Mouse (Mus musculus) layer of hippocampus, adult 18-20 months (tissue): ENCODE results near the gene Platr17. TPM values are rescaled to one million over a fixed set of nuclear protein-coding genes. Genes with fewer than 3 reads are reported as not detected.

Experiments
- microRNA-seq, 2 experiments: library from miRNA; unstranded; fragments of <30 nt; microRNA quantifications; one replicate each; pipeline ENCODE4 v1.2.0; 2021
- total RNA-seq, 2 experiments: library from RNA; stranded (reverse); gene quantifications; 2 replicates each; pipeline ENCODE4 v1.2.3; 2021

The Platr17 gene
- total RNA-seq, 2 experiments from 2014 or later, result 0.42 TPM; not detected in 1

Small RNA genes lying within 50 kb of the gene (microRNA-seq; reads per million reads assigned to microRNA genes)
- 0 reads per million in 2 experiments for gene Gm27740

Other genes starting within 250 kb of the Platr17 start
- gene Hnrnpm, start 218.3 kb upstream of the Platr17 start, total RNA-seq, result 100 to 1,000 TPM; 136 to 150 TPM
- gene March2, start 186.5 kb upstream of the Platr17 start, total RNA-seq, result 10 to 100 TPM; 86.2 to 87.1 TPM
- 100 to 1,000 TPM; 341 to 345 TPM for gene Rab11b, start 144.6 kb upstream of the Platr17 start, total RNA-seq
- 1 to 10 TPM; 2.6 to 3.5 TPM for gene Angptl4, start 123.3 kb upstream of the Platr17 start, total RNA-seq
- 10 to 100 TPM; 27.6 to 28.8 TPM for gene Kank3, start 94.6 kb upstream of the Platr17 start, total RNA-seq
- gene Rps28, start 80.6 kb upstream of the Platr17 start, total RNA-seq, result 100 to 1,000 TPM; 756 to 834 TPM
- gene Ndufa7, start 80.6 kb upstream of the Platr17 start, total RNA-seq, result 100 to 1,000 TPM; 199 to 208 TPM
- 10 to 100 TPM; 20.4 to 23.3 TPM for gene Cd320, start 62.0 kb upstream of the Platr17 start, total RNA-seq
- gene Gm7029, start 31.3 kb upstream of the Platr17 start, total RNA-seq, result not detected
- gene Kifc1, start 14.5 kb upstream of the Platr17 start, total RNA-seq, result 1 to 10 TPM; 1.8 to 2.6 TPM
- gene Daxx, start 4.3 kb downstream of the Platr17 start, total RNA-seq, result 10 to 100 TPM; 29.6 to 32.9 TPM
- 10 to 100 TPM; 38.3 to 38.5 TPM for gene Tapbp, start 10.8 kb downstream of the Platr17 start, total RNA-seq
- 10 to 100 TPM; 34.3 to 34.4 TPM for gene Zbtb22, start 10.8 kb downstream of the Platr17 start, total RNA-seq
- gene Rgl2, start 24.4 kb downstream of the Platr17 start, total RNA-seq, result 10 to 100 TPM; 61.9 to 63.0 TPM
- gene Pfdn6, start 35.2 kb downstream of the Platr17 start, total RNA-seq, result 10 to 100 TPM; 94.9 to 95.8 TPM
- gene Wdr46, start 35.5 kb downstream of the Platr17 start, total RNA-seq, result 10 to 100 TPM; 13.2 to 15.5 TPM
- 1 to 10 TPM; 5.1 to 5.2 TPM for gene B3galt4, start 46.4 kb downstream of the Platr17 start, total RNA-seq
- 10 to 100 TPM; 76.1 to 79.8 TPM for gene Vps52, start 50.7 kb downstream of the Platr17 start, total RNA-seq
- gene Rps18, start 50.9 kb downstream of the Platr17 start, total RNA-seq, result 100 to 1,000 TPM; 319 to 336 TPM
- 10 to 100 TPM; 25.5 to 26.9 TPM for gene H2-K1, start 95.2 kb downstream of the Platr17 start, total RNA-seq
- gene Ring1, start 119.5 kb downstream of the Platr17 start, total RNA-seq, result 10 to 100 TPM; 39.0 to 40.8 TPM
- gene H2-Ke6, start 122.9 kb downstream of the Platr17 start, total RNA-seq, result 10 to 100 TPM; 59.7 to 63.9 TPM
- gene Slc39a7, start 126.5 kb downstream of the Platr17 start, total RNA-seq, result 100 to 1,000 TPM in 1 of 2 experiments, 10 to 100 TPM in 1; 90.7 to 105 TPM
- 10 to 100 TPM; 77.1 to 85.8 TPM for gene Rxrb, start 126.7 kb downstream of the Platr17 start, total RNA-seq
- 10 to 100 TPM; 22.5 to 23.4 TPM for gene Col11a2, start 134.3 kb downstream of the Platr17 start, total RNA-seq
- not detected for gene H2-Oa, start 187.2 kb downstream of the Platr17 start, total RNA-seq
- gene H2-DMa, start 214.4 kb downstream of the Platr17 start, total RNA-seq, result 10 to 100 TPM; 27.4 to 32.5 TPM
- 100 to 1,000 TPM; 184 to 185 TPM for gene Brd2, start 217.5 kb downstream of the Platr17 start, total RNA-seq
- gene H2-DMb2, start 238.2 kb downstream of the Platr17 start, total RNA-seq, result 1 to 10 TPM; 1.3 to 1.6 TPM
- 1 to 10 TPM; 3.2 to 3.8 TPM for gene H2-DMb1, start 247.9 kb downstream of the Platr17 start, total RNA-seq